9 mouse cellular contexts compared by ENCODE assay signal in genomic region chr17:73251142-73251502, GRCm38 (mm10).
DNase-seq lines count a peak whose midpoint lies in the region; ATAC-seq and TF ChIP-seq lines count a peak whose summit lies in the region.
"Had no signal": no experiment of that assay in that cellular context is flagged by ENCODE, and none has a peak within 500 bp of the region (broad histone marks: within the 10 kb centered on the region; RNA-seq: fewer than 3 reads in every experiment).

No protein-coding gene starts in this region.

- H3K4me1 ChIP-seq in embryonic facial prominence, embryonic 14.5 days (ENCODE audit: control insufficient read depth, insufficient read depth, low read length) = no peaks in the 10 kb centered on the region
- peaks cover 10% of the 10 kb centered on the region; the same call in 1 of the 2 replicates for H3K4me1 ChIP-seq in embryonic facial prominence, embryonic 10.5 days
- H3K4me1 ChIP-seq in liver, embryonic 11.5 days (replicated peaks; ENCODE audit: control insufficient read depth, insufficient read depth, low read length) = 0 out of 2 replicates have a peak, but pooled peaks cover 2% of the 10 kb centered on the region
- peaks cover 19 to 71% of the 10 kb centered on the region in 2 experiments for H3K4me1 ChIP-seq in CH12.LX (ENCODE audit: control insufficient read depth in 1 of 2, insufficient read depth in 2 of 2)
- H3K4me1 ChIP-seq in liver, postnatal 0 days (ENCODE audit: insufficient read depth) = peaks cover 8% of the 10 kb centered on the region; the same call in 1 of the 2 replicates

- peak; percentile 67 for ATAC-seq in embryonic facial prominence, embryonic 14.5 days (ENCODE audit: low read depth)
- ATAC-seq in liver, embryonic 11.5 days (replicated peaks; ENCODE audit: low FRiP score) = no peak
- 0 out of 2 replicates have a peak, but pooled peaks have one; percentile 16 for ATAC-seq in liver, postnatal 0 days

- intact Hi-C loops in gastrocnemius, postnatal 14 days (cut with DNase I; ENCODE audit: low total_unique reads) = no loop called here

- in situ Hi-C loops in CH12.LX (cut with MboI; ENCODE audit: low pct_ligation_motif_present, low pct_unique_long_range_greater_than_20kb, low sequenced_read_pairs) = no loop called here

- H3K27me3 ChIP-seq in embryonic facial prominence, embryonic 14.5 days (replicated peaks; ENCODE audit: control insufficient read depth, insufficient read depth, low read length) = no peaks in the 10 kb centered on the region
- no peaks in the 10 kb centered on the region for H3K27me3 ChIP-seq in embryonic facial prominence, embryonic 10.5 days (replicated peaks; ENCODE audit: low read depth, poor library complexity, severe bottlenecking)
- H3K27me3 ChIP-seq in liver, embryonic 11.5 days (replicated peaks; ENCODE audit: control insufficient read depth, insufficient read depth, low read length) = no peaks in the 10 kb centered on the region
- no peaks in the 10 kb centered on the region for H3K27me3 ChIP-seq in CH12.LX (replicated peaks)
- H3K27me3 ChIP-seq in liver, postnatal 0 days (ENCODE audit: insufficient read depth, low read length) = no peaks in the 10 kb centered on the region

- H3K4me3 ChIP-seq in embryonic facial prominence, embryonic 14.5 days (ENCODE audit: low read depth, low read length) = no peak overlapping the region
- H3K4me3 ChIP-seq in embryonic facial prominence, embryonic 10.5 days = no peak overlapping the region
- H3K4me3 ChIP-seq in liver, embryonic 11.5 days (ENCODE audit: low read depth, low read length) = no peak overlapping the region
- peak overlapping the region in 1 of 3 experiments; percentile 13 for H3K4me3 ChIP-seq in CH12.LX (replicated peaks in 1 of 3; ENCODE audit: low read depth in 2 of 3, low read length in 2 of 3, poor library complexity in 1 of 3)
- H3K4me3 ChIP-seq in liver, postnatal 0 days (ENCODE audit: low read depth, low read length) = no peak overlapping the region

- 0 out of 2 replicates have a peak, but pooled peaks have one; percentile 9 for TF ChIP-seq POLR2A in CH12.LX (IDR thresholded peaks at IDR 0.05; ENCODE audit: low read depth, low read length)

- H3K9me3 ChIP-seq in embryonic facial prominence, embryonic 14.5 days (ENCODE audit: control insufficient read depth, low read length) = no peaks in the 10 kb centered on the region
- no peaks in the 10 kb centered on the region for H3K9me3 ChIP-seq in embryonic facial prominence, embryonic 10.5 days
- no peaks in the 10 kb centered on the region for H3K9me3 ChIP-seq in liver, embryonic 11.5 days (ENCODE audit: control insufficient read depth, low read length)
- no peaks in the 10 kb centered on the region for H3K9me3 ChIP-seq in CH12.LX (replicated peaks; ENCODE audit: low read length)
- no peaks in the 10 kb centered on the region for H3K9me3 ChIP-seq in liver, postnatal 0 days (ENCODE audit: low read length)

- WGBS in embryonic facial prominence, embryonic 14.5 days = 64% methylated on average over 8 of the region's 8 CpGs
- WGBS in embryonic facial prominence, embryonic 10.5 days = 63% methylated on average over 8 of the region's 8 CpGs
- WGBS in liver, embryonic 11.5 days = 64% methylated on average over 8 of the region's 8 CpGs
- WGBS in liver, postnatal 0 days (ENCODE audit: insufficient replicate concordance) = 47% methylated on average over 8 of the region's 8 CpGs

- no peak for DNase-seq in embryonic facial prominence, embryonic 14.5 days (ENCODE audit: low spot score)
- no peak for DNase-seq in embryonic facial prominence, embryonic 10.5 days (ENCODE audit: low spot score)
- peak; percentile 38 for DNase-seq in liver
- no peak for DNase-seq in liver, embryonic 11.5 days (ENCODE audit: low spot score)
- DNase-seq in CH12.LX (ENCODE audit: extremely low read depth) = peak; percentile 73
- no peak for DNase-seq in liver, postnatal 0 days
- no peak for DNase-seq in right cerebral cortex, adult 2 months (ENCODE audit: low spot score in 2 of 2)
- no peak for DNase-seq in gastrocnemius, postnatal 14 days

- no peak overlapping the region for H3K4me2 ChIP-seq in embryonic facial prominence, embryonic 14.5 days (ENCODE audit: low read depth, low read length)
- no peak overlapping the region for H3K4me2 ChIP-seq in liver, embryonic 11.5 days
- H3K4me2 ChIP-seq in CH12.LX (ENCODE audit: insufficient read depth, low read depth, poor library complexity, severe bottlenecking) = peak overlapping the region; percentile 60
- no peak overlapping the region for H3K4me2 ChIP-seq in liver, postnatal 0 days (ENCODE audit: low read depth, low read length)
- H3K4me2 ChIP-seq: hindbrain, embryonic 14.5 days had no signal

- dilution Hi-C loops in CH12.LX (cut with MboI; ENCODE audit: extremely low pct_ligation_motif_present, extremely low pct_unique_long_range_greater_than_20kb, low sequenced_read_pairs) = no loop called here

- H3K27ac ChIP-seq in embryonic facial prominence, embryonic 14.5 days (replicated peaks; ENCODE audit: low read depth, low read length) = no peak overlapping the region
- no peak overlapping the region for H3K27ac ChIP-seq in embryonic facial prominence, embryonic 10.5 days (replicated peaks)
- H3K27ac ChIP-seq in liver, embryonic 11.5 days (ENCODE audit: low read depth, low read length) = no peak overlapping the region; the same call in 1 of the 2 replicates
- H3K27ac ChIP-seq in CH12.LX (ENCODE audit: insufficient read depth, low read depth) = peak overlapping the region; percentile 96
- peak overlapping the region; percentile 60; the same call in 1 of the 2 replicates for H3K27ac ChIP-seq in liver, postnatal 0 days (ENCODE audit: low read depth)
- H3K27ac ChIP-seq: hindbrain, embryonic 14.5 days had no signal

- no peak for TF ChIP-seq CTCF in CH12.LX (conservative IDR thresholded peaks at IDR 0.05 in 1 of 2, IDR thresholded peaks at IDR 0.05 in 1 of 2; ENCODE audit: low read depth in 2 of 2, low read length in 2 of 2)
- no peak for TF ChIP-seq CTCF in liver, postnatal 0 days (IDR thresholded peaks at IDR 0.05; ENCODE audit: low read depth)

- no peak for TF ChIP-seq RAD21 in CH12.LX (IDR thresholded peaks at IDR 0.05; ENCODE audit: low read depth, low read length)

- H3K9ac ChIP-seq in embryonic facial prominence, embryonic 14.5 days (ENCODE audit: low read depth, low read length) = no peak overlapping the region
- no peak overlapping the region for H3K9ac ChIP-seq in liver, embryonic 11.5 days (ENCODE audit: low read depth, low read length)
- peak overlapping the region; percentile 42 for H3K9ac ChIP-seq in CH12.LX (ENCODE audit: insufficient read depth, low read depth)
- H3K9ac ChIP-seq in liver, postnatal 0 days (replicated peaks) = no peak overlapping the region
- H3K9ac ChIP-seq: hindbrain, embryonic 14.5 days had no signal

- no peaks in the 10 kb centered on the region for H3K79me2 ChIP-seq in CH12.LX (replicated peaks; ENCODE audit: control insufficient read depth, extremely low read depth, insufficient read depth, poor library complexity, severe bottlenecking)

- H3K36me3 ChIP-seq in embryonic facial prominence, embryonic 14.5 days (ENCODE audit: control insufficient read depth, insufficient read depth, low read length) = no peaks in the 10 kb centered on the region
- no peaks in the 10 kb centered on the region for H3K36me3 ChIP-seq in embryonic facial prominence, embryonic 10.5 days (replicated peaks)
- H3K36me3 ChIP-seq in liver, embryonic 11.5 days (ENCODE audit: control insufficient read depth, insufficient read depth, low read length) = no peaks in the 10 kb centered on the region
- H3K36me3 ChIP-seq in CH12.LX (replicated peaks in 1 of 2; ENCODE audit: control insufficient read depth in 1 of 2, insufficient read depth in 1 of 2, low read length in 1 of 2) = no peaks in the 10 kb centered on the region
- no peaks in the 10 kb centered on the region for H3K36me3 ChIP-seq in liver, postnatal 0 days (replicated peaks; ENCODE audit: insufficient read depth, low read length)

- TF ChIP-seq EP300 in CH12.LX (IDR thresholded peaks at IDR 0.05; ENCODE audit: low read length) = 0 out of 2 replicates have a peak, but pooled peaks have one; percentile 10
- no peak for TF ChIP-seq EP300 in liver, postnatal 0 days (IDR thresholded peaks at IDR 0.05; ENCODE audit: low read depth)

TF ChIP-seq in CH12.LX, 34 proteins besides CTCF, POLR2A, EP300 and RAD21:
- TF ChIP-seq POLR2AphosphoS2 (IDR thresholded peaks at IDR 0.05; ENCODE audit: low read depth, low read length) = no peak
- no peak for TF ChIP-seq MYC (IDR thresholded peaks at IDR 0.05; ENCODE audit: low read depth, low read length)
- no peak for TF ChIP-seq MEF2A (IDR thresholded peaks at IDR 0.05; ENCODE audit: borderline replicate concordance, low read depth, low read length)
- no peak for TF ChIP-seq NRF1 (IDR thresholded peaks at IDR 0.05; ENCODE audit: low read depth, low read length)
- no peak for TF ChIP-seq ZKSCAN1 (IDR thresholded peaks at IDR 0.05; ENCODE audit: borderline replicate concordance, low read depth, low read length)
- TF ChIP-seq UBTF (IDR thresholded peaks at IDR 0.05; ENCODE audit: low read depth, low read length) = no peak
- TF ChIP-seq ELF1 (IDR thresholded peaks at IDR 0.05; ENCODE audit: low read depth, low read length) = no peak
- no peak for TF ChIP-seq MAZ (IDR thresholded peaks at IDR 0.05; ENCODE audit: low read depth, low read length)
- no peak for TF ChIP-seq MXI1 (IDR thresholded peaks at IDR 0.05; ENCODE audit: low read depth, low read length)
- TF ChIP-seq SMC3 (IDR thresholded peaks at IDR 0.05; ENCODE audit: low read depth, low read length) = no peak
- no peak for TF ChIP-seq MAFK (IDR thresholded peaks at IDR 0.05; ENCODE audit: insufficient replicate concordance, low read length)

Comparison
In these comparisons a context has a peak if more than half of its experiments do, and no peak if none do; other contexts are left out.
1. DNase-seq: peak in liver (single experiment) and CH12.LX (single experiment); none in embryonic facial prominence, embryonic 14.5 days (single experiment), embryonic facial prominence, embryonic 10.5 days (single experiment), liver, embryonic 11.5 days (single experiment), liver, postnatal 0 days (single experiment), right cerebral cortex, adult 2 months (0 of 2) and gastrocnemius, postnatal 14 days (single experiment).
2. H3K27ac ChIP-seq: peak in CH12.LX (single experiment) and liver, postnatal 0 days (single experiment); none in embryonic facial prominence, embryonic 14.5 days (single experiment), embryonic facial prominence, embryonic 10.5 days (single experiment) and liver, embryonic 11.5 days (single experiment).